Mouse (Mus musculus) embryonic facial prominence, embryonic 13.5 days (tissue): ENCODE results near the gene Mdga2. TPM values are rescaled to one million over a fixed set of nuclear protein-coding genes. Genes with fewer than 3 reads are reported as not detected.

Experiments
- ATAC-seq: fragments of 200-750 bp; cut with Nextera tagmentation; 2 replicates; pipeline ENCODE4 v1.8.0; 2017; ENCODE audit warnings: low read depth; ENCODE audit not compliant: insufficient number of reproducible peaks, insufficient read depth, low FRiP score, low TSS enrichment
- H3K27ac ChIP-seq: fragments of 300-500 bp; sonication (generic); 2 replicates; pipeline ENCODE4 v1.5.1; 2015; ENCODE audit warnings: moderate library complexity, mild to moderate bottlenecking, inconsistent platforms
- H3K27me3 ChIP-seq: fragments of 300-500 bp; sonication (generic); 2 replicates; pipeline ENCODE4 v1.6.1; 2015; ENCODE audit warnings: mild to moderate bottlenecking, inconsistent platforms
- H3K36me3 ChIP-seq: fragments of 300-500 bp; sonication (generic); 2 replicates; pipeline ENCODE4 v1.6.1; 2015; ENCODE audit warnings: mild to moderate bottlenecking, inconsistent platforms
- H3K4me1 ChIP-seq: fragments of 300-500 bp; sonication (generic); 2 replicates; pipeline ENCODE4 v1.6.1; 2015; ENCODE audit warnings: inconsistent platforms
- H3K4me2 ChIP-seq: fragments of 300-500 bp; sonication (generic); 2 replicates; pipeline ENCODE4 v1.6.1; 2015; ENCODE audit warnings: moderate library complexity, mild to moderate bottlenecking, inconsistent platforms
- H3K4me3 ChIP-seq: fragments of 300-500 bp; sonication (generic); 2 replicates; pipeline ENCODE4 v1.5.1; 2015; ENCODE audit warnings: mild to moderate bottlenecking, inconsistent platforms
- H3K9ac ChIP-seq: fragments of 300-500 bp; sonication (generic); 2 replicates; pipeline ENCODE4 v1.6.1; 2015; ENCODE audit warnings: mild to moderate bottlenecking, inconsistent platforms
- H3K9me3 ChIP-seq: fragments of 300-500 bp; sonication (generic); 2 replicates; pipeline ENCODE4 v1.6.1; 2016; ENCODE audit warnings: inconsistent platforms
- WGBS: fragments of 180-500 bp; shearing (Covaris S2); methylation state at CpG from one replicate; pipeline ENCODE4 v1.1.7; 2015; ENCODE audit warnings: mixed read lengths; 5-methylcytosine and 5-hydroxymethylcytosine counted together
- polyA plus RNA-seq: library from polyadenylated mRNA; unstranded; fragments of >200 nt; fragmentation: Nextera tagmentation; extraction: Ambion mirVana; gene quantifications from 2 replicates; pipeline ENCODE4 v1.2.1, GENCODE M21; 2015

Mdga2 gene
- polyA plus RNA-seq, 1 experiment from 2014 or later: 6.6 TPM

GRCm38 (mm10) chr12:66648605-66649552 is 573.5 kb downstream of the Mdga2 start:
- no peak overlapping the region for H3K4me3 ChIP-seq
- 70% methylated on average over 12 of the region's 12 CpGs for WGBS

GRCm38 (mm10) chr12:66640408-66640807 is 581.9 kb downstream of the Mdga2 start:
- Histone ChIP-seq H3K27ac (no peak overlapping the region), H3K4me1 (no peaks in the 10 kb centered on the region), H3K36me3 (no peaks in the 10 kb centered on the region), H3K27me3 (no peaks in the 10 kb centered on the region), H3K9me3 (no peaks in the 10 kb centered on the region), H3K4me2 (no peak overlapping the region), H3K4me3 (no peak overlapping the region), H3K9ac (no peak overlapping the region)
- no peak for ATAC-seq
- WGBS: 64% methylated on average over 1 of the region's 1 CpGs

More at GRCm38 (mm10) chr12:66648605-66649552, 573.5 kb downstream of the Mdga2 start:
- no peaks in the 10 kb centered on the region for H3K27me3 ChIP-seq
- no peak overlapping the region for H3K9ac ChIP-seq
- no peaks in the 10 kb centered on the region for H3K9me3 ChIP-seq
- H3K27ac ChIP-seq: no peak overlapping the region
- H3K4me1 ChIP-seq: no peaks in the 10 kb centered on the region
- no peaks in the 10 kb centered on the region for H3K36me3 ChIP-seq
- H3K4me2 ChIP-seq: no peak overlapping the region
- no peak for ATAC-seq

- Histone ChIP-seq H3K4me1 (no peaks in the 10 kb centered on the region), H3K27ac (no peak overlapping the region), H3K4me2 (no peak overlapping the region), H3K27me3 (no peaks in the 10 kb centered on the region), H3K9me3 (no peaks in the 10 kb centered on the region), H3K9ac (no peak overlapping the region), H3K36me3 (no peaks in the 10 kb centered on the region), H3K4me3 (no peak overlapping the region)
- 83% methylated on average over 3 of the region's 3 CpGs for WGBS
- no peak for ATAC-seq
Observed at GRCm38 (mm10) chr12:66619944-66620343, 602.4 kb downstream of the Mdga2 start.

GRCm38 (mm10) chr12:66591617-66592230 is 630.6 kb downstream of the Mdga2 start:
- Histone ChIP-seq H3K36me3 (no peaks in the 10 kb centered on the region), H3K27ac (no peak overlapping the region), H3K27me3 (no peaks in the 10 kb centered on the region), H3K4me2 (no peak overlapping the region), H3K4me3 (no peak overlapping the region), H3K9ac (no peak overlapping the region), H3K4me1 (no peaks in the 10 kb centered on the region), H3K9me3 (no peaks in the 10 kb centered on the region)
- no peak for ATAC-seq
- 38% methylated on average over 1 of the region's 1 CpGs for WGBS

GRCm38 (mm10) chr12:66565396-66565795 is 657.0 kb downstream of the Mdga2 start:
- 89% methylated on average over 1 of the region's 1 CpGs for WGBS
- no peak overlapping the region for H3K4me3 ChIP-seq
- no peaks in the 10 kb centered on the region for H3K27me3 ChIP-seq
- H3K4me2 ChIP-seq: no peak overlapping the region
- H3K9me3 ChIP-seq: no peaks in the 10 kb centered on the region
- H3K36me3 ChIP-seq: no peaks in the 10 kb centered on the region
- H3K27ac ChIP-seq: no peak overlapping the region
- H3K9ac ChIP-seq: no peak overlapping the region
- no peaks in the 10 kb centered on the region for H3K4me1 ChIP-seq
- no peak for ATAC-seq

- ATAC-seq: no peak
- Histone ChIP-seq H3K9me3 (no peaks in the 10 kb centered on the region), H3K4me2 (no peak overlapping the region), H3K4me3 (no peak overlapping the region), H3K27ac (no peak overlapping the region), H3K4me1 (no peaks in the 10 kb centered on the region), H3K27me3 (no peaks in the 10 kb centered on the region), H3K36me3 (no peaks in the 10 kb centered on the region), H3K9ac (no peak overlapping the region)
- WGBS: 72% methylated on average over 3 of the region's 3 CpGs
Observed at GRCm38 (mm10) chr12:66556846-66557245, 665.5 kb downstream of the Mdga2 start.

GRCm38 (mm10) chr12:66556178-66556820 is 666.0 kb downstream of the Mdga2 start:
- Histone ChIP-seq H3K9me3 (no peaks in the 10 kb centered on the region), H3K9ac (no peak overlapping the region), H3K36me3 (no peaks in the 10 kb centered on the region), H3K4me1 (no peaks in the 10 kb centered on the region), H3K4me2 (no peak overlapping the region), H3K27ac (no peak overlapping the region), H3K27me3 (no peaks in the 10 kb centered on the region), H3K4me3 (no peak overlapping the region)
- ATAC-seq: no peak
- 61% methylated on average over 2 of the region's 2 CpGs for WGBS

GRCm38 (mm10) chr12:66524973-66525372 is 697.4 kb downstream of the Mdga2 start:
- Histone ChIP-seq H3K9ac (no peak overlapping the region), H3K9me3 (no peaks in the 10 kb centered on the region), H3K4me1 (no peaks in the 10 kb centered on the region), H3K27ac (no peak overlapping the region), H3K27me3 (no peaks in the 10 kb centered on the region), H3K4me2 (no peak overlapping the region), H3K36me3 (no peaks in the 10 kb centered on the region), H3K4me3 (no peak overlapping the region)
- ATAC-seq: no peak
- WGBS: 40% methylated on average over 2 of the region's 2 CpGs

- Histone ChIP-seq H3K9me3 (no peaks in the 10 kb centered on the region), H3K36me3 (no peaks in the 10 kb centered on the region), H3K4me2 (no peak overlapping the region), H3K9ac (no peak overlapping the region), H3K27me3 (no peaks in the 10 kb centered on the region), H3K27ac (no peak overlapping the region), H3K4me1 (no peaks in the 10 kb centered on the region), H3K4me3 (no peak overlapping the region)
- WGBS: 66% methylated on average over 4 of the region's 4 CpGs
- ATAC-seq: no peak
Observed at GRCm38 (mm10) chr12:66499258-66499657, 723.1 kb downstream of the Mdga2 start.

GRCm38 (mm10) chr12:66470868-66471267 is 751.5 kb downstream of the Mdga2 start:
- Histone ChIP-seq H3K27ac (no peak overlapping the region), H3K4me2 (no peak overlapping the region), H3K36me3 (no peaks in the 10 kb centered on the region), H3K9ac (no peak overlapping the region), H3K4me3 (no peak overlapping the region), H3K27me3 (no peaks in the 10 kb centered on the region), H3K4me1 (no peaks in the 10 kb centered on the region), H3K9me3 (no peaks in the 10 kb centered on the region)
- no peak for ATAC-seq
- 44% methylated on average over 4 of the region's 4 CpGs for WGBS

- Histone ChIP-seq H3K27me3 (no peaks in the 10 kb centered on the region), H3K4me3 (no peak overlapping the region), H3K36me3 (no peaks in the 10 kb centered on the region), H3K27ac (no peak overlapping the region), H3K4me2 (no peak overlapping the region), H3K4me1 (no peaks in the 10 kb centered on the region), H3K9me3 (no peaks in the 10 kb centered on the region), H3K9ac (no peak overlapping the region)
- no peak for ATAC-seq
- 73% methylated on average over 8 of the region's 8 CpGs for WGBS
Observed at GRCm38 (mm10) chr12:66470243-66470863, 752.0 kb downstream of the Mdga2 start.
